Mouse (Mus musculus) stomach, embryonic 15.5 days (tissue): ENCODE measurements around the gene Crot. TPM values are rescaled to one million over a fixed set of nuclear protein-coding genes. Genes with fewer than 3 reads are reported as not detected.

ENCODE experiments used
- ATAC-seq: fragments of 200-750 bp; cut with Nextera tagmentation; 2 replicates; pipeline ENCODE4 v1.8.0; 2017; ENCODE audit warnings: low read depth, moderate number of reproducible peaks, moderate TSS enrichment; ENCODE audit not compliant: insufficient read depth, low FRiP score
- H3K27ac ChIP-seq: fragments of 300-500 bp; sonication (generic); 2 replicates; pipeline ENCODE4 v1.5.1; 2015; ENCODE audit warnings: mild to moderate bottlenecking, inconsistent platforms
- H3K27me3 ChIP-seq: fragments of 300-500 bp; sonication (generic); replicated peaks from 2 replicates; pipeline ENCODE4 v1.6.1; 2015; ENCODE audit warnings: inconsistent platforms
- H3K36me3 ChIP-seq: fragments of 300-500 bp; sonication (generic); 2 replicates; pipeline ENCODE4 v1.6.1; 2015; ENCODE audit warnings: inconsistent platforms
- H3K4me1 ChIP-seq: fragments of 300-500 bp; sonication (generic); 2 replicates; pipeline ENCODE4 v1.6.1; 2015; ENCODE audit warnings: inconsistent platforms
- H3K4me2 ChIP-seq: fragments of 300-500 bp; sonication (generic); 2 replicates; pipeline ENCODE4 v1.6.1; 2015; ENCODE audit warnings: mild to moderate bottlenecking, inconsistent platforms
- H3K4me3 ChIP-seq: fragments of 300-500 bp; sonication (generic); replicated peaks from 2 replicates; pipeline ENCODE4 v1.5.1; 2015; ENCODE audit warnings: inconsistent platforms
- H3K9ac ChIP-seq: fragments of 300-500 bp; sonication (generic); 2 replicates; pipeline ENCODE4 v1.6.1; 2015; ENCODE audit warnings: inconsistent platforms
- H3K9me3 ChIP-seq: fragments of 300-500 bp; sonication (generic); 2 replicates; pipeline ENCODE4 v1.6.1; 2016; ENCODE audit warnings: inconsistent platforms
- WGBS: fragments of 180-500 bp; shearing (Covaris S2); methylation state at CpG from one replicate; pipeline ENCODE4 v1.1.7; 2015; 5-methylcytosine and 5-hydroxymethylcytosine counted together
- polyA plus RNA-seq: library from polyadenylated mRNA; unstranded; fragments of >200 nt; fragmentation: Nextera tagmentation; extraction: Ambion mirVana; gene quantifications from 2 replicates; pipeline ENCODE4 v1.2.1, GENCODE M21; 2015

Gene Crot
- polyA plus RNA-seq, 1 experiment from 2014 or later, result 52.0 TPM

- no peaks in the 10 kb centered on the region for H3K9me3 ChIP-seq
- no peaks in the 10 kb centered on the region for H3K4me1 ChIP-seq
- no peaks in the 10 kb centered on the region for H3K27me3 ChIP-seq
- H3K4me3 ChIP-seq, result no peak overlapping the region
- H3K36me3 ChIP-seq, result peaks cover 18% of the 10 kb centered on the region; the same call in 1 of the 2 replicates
- 91% methylated on average over 16 of the region's 16 CpGs for whole genome bisulfite sequencing
- no peak overlapping the region for H3K4me2 ChIP-seq
- H3K9ac ChIP-seq, result no peak overlapping the region
- no peak overlapping the region for H3K27ac ChIP-seq
- no peak for ATAC-seq
These were observed 5.5 kb downstream of the Crot start for GRCm38 (mm10) chr5:8991626-8992025.

- Histone ChIP-seq H3K27me3 (no peaks in the 10 kb centered on the region), H3K9me3 (no peaks in the 10 kb centered on the region), H3K4me1 (no peaks in the 10 kb centered on the region), H3K9ac (no peak overlapping the region), H3K27ac (no peak overlapping the region), H3K4me3 (no peak overlapping the region), H3K36me3 (peaks cover 23% of the 10 kb centered on the region; the same call in 1 of the 2 replicates), H3K4me2 (no peak overlapping the region)
- 86% methylated on average over 13 of the region's 13 CpGs for WGBS
- no peak for ATAC-seq
These were observed 6.6 kb downstream of the Crot start for GRCm38 (mm10) chr5:8990526-8990925.

GRCm38 (mm10) chr5:8987925-8988324 is 9.2 kb downstream of the Crot start:
- Histone ChIP-seq H3K9me3 (no peaks in the 10 kb centered on the region), H3K36me3 (peaks cover 31% of the 10 kb centered on the region), H3K27ac (no peak overlapping the region), H3K27me3 (no peaks in the 10 kb centered on the region), H3K4me3 (no peak overlapping the region), H3K4me2 (no peak overlapping the region), H3K9ac (no peak overlapping the region), H3K4me1 (no peaks in the 10 kb centered on the region)
- 93% methylated on average over 5 of the region's 5 CpGs for WGBS
- ATAC-seq, result no peak

- H3K4me2 ChIP-seq, result no peak overlapping the region
- H3K36me3 ChIP-seq, result peaks cover 23% of the 10 kb centered on the region
- H3K27ac ChIP-seq, result no peak overlapping the region
- 85% methylated on average over 3 of the region's 3 CpGs for WGBS
- ATAC-seq, result no peak
- no peaks in the 10 kb centered on the region for H3K4me1 ChIP-seq
- no peaks in the 10 kb centered on the region for H3K9me3 ChIP-seq
- no peak overlapping the region for H3K9ac ChIP-seq
- H3K4me3 ChIP-seq, result no peak overlapping the region
- H3K27me3 ChIP-seq, result no peaks in the 10 kb centered on the region
These were observed 11.7 kb downstream of the Crot start for GRCm38 (mm10) chr5:8985470-8985869.

GRCm38 (mm10) chr5:8974721-8975120 is 22.4 kb downstream of the Crot start:
- Histone ChIP-seq H3K4me1 (no peaks in the 10 kb centered on the region), H3K27ac (no peak overlapping the region), H3K36me3 (peaks cover 10% of the 10 kb centered on the region), H3K9ac (no peak overlapping the region), H3K4me2 (no peak overlapping the region), H3K9me3 (no peaks in the 10 kb centered on the region), H3K27me3 (no peaks in the 10 kb centered on the region), H3K4me3 (no peak overlapping the region)
- ATAC-seq, result no peak

GRCm38 (mm10) chr5:8972355-8972754 is 24.8 kb downstream of the Crot start:
- no peaks in the 10 kb centered on the region for H3K4me1 ChIP-seq
- no peak overlapping the region for H3K9ac ChIP-seq
- no peaks in the 10 kb centered on the region for H3K9me3 ChIP-seq
- no peak overlapping the region for H3K27ac ChIP-seq
- peaks cover 15% of the 10 kb centered on the region for H3K36me3 ChIP-seq
- WGBS, result 93% methylated on average over 7 of the region's 7 CpGs
- no peak overlapping the region for H3K4me2 ChIP-seq
- ATAC-seq, result no peak
- H3K4me3 ChIP-seq, result no peak overlapping the region
- H3K27me3 ChIP-seq, result no peaks in the 10 kb centered on the region

- 91% methylated on average over 2 of the region's 2 CpGs for WGBS
These were observed 26.4 kb downstream of the Crot start for GRCm38 (mm10) chr5:8970694-8971093.

GRCm38 (mm10) chr5:8964487-8964886 is 32.6 kb downstream of the Crot start:
- no peaks in the 10 kb centered on the region for H3K4me1 ChIP-seq
- no peak overlapping the region for H3K9ac ChIP-seq
- no peak overlapping the region for H3K4me2 ChIP-seq
- no peaks in the 10 kb centered on the region for H3K9me3 ChIP-seq
- peaks cover 22% of the 10 kb centered on the region for H3K36me3 ChIP-seq
- no peak overlapping the region for H3K4me3 ChIP-seq
- H3K27me3 ChIP-seq, result no peaks in the 10 kb centered on the region
- 92% methylated on average over 5 of the region's 5 CpGs for WGBS
- no peak overlapping the region for H3K27ac ChIP-seq
- no peak for ATAC-seq

More at GRCm38 (mm10) chr5:8970694-8971093, 26.4 kb downstream of the Crot start:
- H3K4me3 ChIP-seq, result no peak overlapping the region
- no peak overlapping the region for H3K4me2 ChIP-seq
- H3K9me3 ChIP-seq, result no peaks in the 10 kb centered on the region
- peaks cover 27% of the 10 kb centered on the region for H3K36me3 ChIP-seq
- no peaks in the 10 kb centered on the region for H3K4me1 ChIP-seq
- no peak for ATAC-seq
- H3K9ac ChIP-seq, result no peak overlapping the region
- H3K27ac ChIP-seq, result no peak overlapping the region
- no peaks in the 10 kb centered on the region for H3K27me3 ChIP-seq

GRCm38 (mm10) chr5:8960534-8960933 is 36.6 kb downstream of the Crot start:
- 80% methylated on average over 4 of the region's 4 CpGs for WGBS

GRCm38 (mm10) chr5:8955544-8955943 is 41.6 kb downstream of the Crot start:
- Histone ChIP-seq H3K27me3 (no peaks in the 10 kb centered on the region), H3K9ac (no peak overlapping the region), H3K4me1 (no peaks in the 10 kb centered on the region), H3K4me2 (no peak overlapping the region), H3K36me3 (no peaks in the 10 kb centered on the region), H3K27ac (no peak overlapping the region), H3K9me3 (no peaks in the 10 kb centered on the region), H3K4me3 (no peak overlapping the region)
- WGBS, result 94% methylated on average over 3 of the region's 3 CpGs
- ATAC-seq, result no peak

More at GRCm38 (mm10) chr5:8960534-8960933, 36.6 kb downstream of the Crot start:
- Histone ChIP-seq H3K27ac (no peak overlapping the region), H3K4me3 (no peak overlapping the region), H3K27me3 (no peaks in the 10 kb centered on the region), H3K36me3 (peaks cover 3% of the 10 kb centered on the region; the same call in 1 of the 2 replicates), H3K4me1 (no peaks in the 10 kb centered on the region), H3K9ac (no peak overlapping the region), H3K9me3 (no peaks in the 10 kb centered on the region), H3K4me2 (no peak overlapping the region)
- ATAC-seq, result peak; percentile 56

- Histone ChIP-seq H3K9ac (no peak overlapping the region), H3K4me1 (no peaks in the 10 kb centered on the region), H3K36me3 (no peaks in the 10 kb centered on the region), H3K27ac (no peak overlapping the region), H3K4me2 (no peak overlapping the region), H3K27me3 (no peaks in the 10 kb centered on the region), H3K9me3 (no peaks in the 10 kb centered on the region), H3K4me3 (no peak overlapping the region)
- ATAC-seq, result no peak
- WGBS, result 97% methylated on average over 2 of the region's 2 CpGs
These were observed 43.5 kb downstream of the Crot start for GRCm38 (mm10) chr5:8953660-8954059.

- no peak overlapping the region for H3K4me2 ChIP-seq
- H3K9ac ChIP-seq, result no peak overlapping the region
- H3K9me3 ChIP-seq, result no peaks in the 10 kb centered on the region
- H3K27me3 ChIP-seq, result no peaks in the 10 kb centered on the region
- no peaks in the 10 kb centered on the region for H3K4me1 ChIP-seq
- H3K4me3 ChIP-seq, result no peak overlapping the region
- ATAC-seq, result no peak
- 70% methylated on average over 4 of the region's 4 CpGs for WGBS
- H3K27ac ChIP-seq, result no peak overlapping the region
- no peaks in the 10 kb centered on the region for H3K36me3 ChIP-seq
These were observed 49.6 kb downstream of the Crot start for GRCm38 (mm10) chr5:8947423-8948110.

GRCm38 (mm10) chr5:8943836-8944235 is 53.3 kb downstream of the Crot start:
- 75% methylated on average over 3 of the region's 3 CpGs for WGBS
- H3K4me3 ChIP-seq, result no peak overlapping the region
- no peaks in the 10 kb centered on the region for H3K27me3 ChIP-seq
- H3K4me2 ChIP-seq, result no peak overlapping the region
- H3K36me3 ChIP-seq, result no peaks in the 10 kb centered on the region
- no peaks in the 10 kb centered on the region for H3K9me3 ChIP-seq
- no peak overlapping the region for H3K27ac ChIP-seq
- H3K9ac ChIP-seq, result no peak overlapping the region
- no peak for ATAC-seq
- H3K4me1 ChIP-seq, result no peaks in the 10 kb centered on the region
